Mouse (Mus musculus): ENCODE measurements around the gene Gm21812. TPM values are rescaled to one million over a fixed set of nuclear protein-coding genes. Genes with fewer than 3 reads are reported as not detected.

The Gm21812 gene
- polyA plus RNA-seq (2012; rRNA removed; ENCODE audit: low replicate concordance) = not detected in 2 replicates

DNA sequence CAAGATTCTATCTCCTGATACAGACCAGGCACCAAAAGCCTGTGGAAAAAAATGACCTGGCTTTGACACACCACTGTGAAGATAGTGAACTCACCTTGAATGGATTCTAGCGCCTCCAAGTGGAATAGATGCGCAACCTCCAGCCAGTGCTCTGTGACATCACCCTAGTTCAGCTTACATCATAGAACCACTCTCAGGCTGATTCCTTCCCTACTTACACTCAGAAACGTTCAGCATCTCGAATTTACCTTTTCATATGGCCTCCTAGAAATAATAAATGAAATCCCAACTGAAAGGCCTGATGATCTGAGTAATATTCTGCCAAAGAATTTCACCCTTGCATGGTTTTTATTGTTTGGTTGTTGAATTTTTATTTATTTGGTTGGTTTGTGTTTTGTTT lies at the start of gene Gm21812:
Gene Gm21812 (minus strand): TSS at position 101 of the 400 bp plus-strand sequence.

Other genes starting within 250 kb of the Gm21812 start
- not detected in 2 replicates for gene Gm21292, start 213.3 kb downstream of the Gm21812 start, polyA plus RNA-seq (2012; rRNA removed; ENCODE audit: low replicate concordance)
- gene Gm21721, start 145.0 kb downstream of the Gm21812 start, polyA plus RNA-seq (2012; rRNA removed; ENCODE audit: low replicate concordance) = not detected in 2 replicates
- not detected in 2 replicates for gene Gm21874, start 69.0 kb upstream of the Gm21812 start, polyA plus RNA-seq (2012; rRNA removed; ENCODE audit: low replicate concordance)

Data from subcutaneous adipose tissue, adult 2 months (tissue).